Mouse (Mus musculus) testis, postnatal 14 days (tissue): ENCODE measurements around the gene Gtsf1l.

Experiments
- DNase-seq: peaks from one replicate; pipeline ENCODE4 v3.0.0; 2021; ENCODE audit warnings: low spot score

Gene Gtsf1l

DNA sequence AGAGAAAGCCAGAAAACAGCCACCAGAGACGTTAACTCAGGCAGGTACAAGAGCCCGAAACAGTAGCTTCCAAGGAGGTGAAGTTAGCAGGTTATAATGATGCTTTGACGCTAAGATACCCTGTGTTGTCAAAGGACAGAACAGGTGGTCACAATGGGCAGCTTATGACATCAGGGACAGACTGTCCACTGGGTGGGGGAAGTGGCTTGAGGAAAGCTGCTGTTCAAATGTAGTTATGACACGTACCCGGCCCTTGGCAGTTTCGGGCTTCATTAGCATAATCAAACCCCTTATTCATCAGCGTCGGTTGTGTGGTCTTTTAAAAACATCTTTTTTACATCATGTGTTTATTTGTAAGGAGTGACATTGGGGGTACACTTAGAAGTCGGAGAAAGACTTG, at the start of gene Gtsf1l:
Gene Gtsf1l (minus strand): TSS at position 128 of the 400 bp plus-strand sequence.
- DNase-seq, result no peak

DNA sequence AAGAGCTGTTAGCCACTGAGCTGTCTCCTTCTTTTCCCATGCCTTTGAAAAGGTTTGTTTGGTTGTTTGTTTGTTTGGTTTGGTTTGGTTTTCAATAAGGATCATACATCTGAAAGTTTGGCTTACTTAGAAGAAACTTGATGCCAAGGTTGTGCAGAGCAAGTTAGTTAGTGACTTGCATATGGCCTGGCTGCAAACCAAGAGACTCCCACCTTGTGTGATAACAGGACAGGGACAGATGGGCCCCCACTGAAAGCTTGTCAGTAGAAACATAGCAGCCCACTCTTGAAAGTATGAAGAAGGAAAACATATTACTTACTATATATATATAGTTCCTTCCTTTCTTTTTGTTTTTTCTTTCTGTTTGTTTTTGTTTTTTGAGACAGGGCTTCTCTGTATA, 49.3 kb upstream of the Gtsf1l start:
- no peak for DNase-seq

DNA sequence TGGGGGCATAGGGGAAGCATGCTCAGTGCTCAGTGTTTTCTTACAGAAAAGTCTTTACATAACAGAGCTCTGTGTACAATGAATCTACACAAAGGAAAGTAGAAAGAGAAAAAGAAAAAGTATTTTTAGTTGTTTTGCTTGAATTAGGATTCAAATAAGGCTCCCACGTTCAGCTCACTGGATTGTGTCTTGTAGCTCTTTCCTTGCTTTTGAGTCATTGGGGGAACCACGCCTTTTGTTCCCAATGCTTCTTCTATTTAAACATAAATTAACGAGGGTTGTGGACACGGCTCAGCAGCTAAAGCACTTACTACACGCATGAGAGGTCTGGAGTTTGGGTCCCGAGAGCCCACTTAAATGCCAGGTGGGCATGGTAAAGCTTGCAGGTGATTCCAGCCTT, 48.3 kb upstream of the Gtsf1l start:
- DNase-seq, result no peak

DNA sequence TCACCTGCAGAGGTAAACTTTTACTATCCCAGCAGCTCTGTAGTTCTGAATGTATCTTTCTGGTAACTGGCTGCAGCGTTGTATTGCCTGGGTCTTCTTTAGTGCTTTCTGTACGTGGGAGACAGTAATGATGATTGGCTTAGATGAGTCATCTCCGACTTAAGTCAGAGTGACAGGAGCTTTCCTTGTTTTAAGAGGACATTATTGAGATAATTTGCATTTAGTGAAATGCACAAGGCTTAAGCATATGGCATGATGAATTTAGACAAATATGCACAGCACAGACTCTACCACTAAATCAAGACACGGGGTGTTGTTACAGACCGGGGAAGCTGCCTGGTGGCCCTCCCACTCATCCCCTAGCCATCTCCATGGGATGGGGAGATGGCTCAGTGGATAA, 44.7 kb upstream of the Gtsf1l start:
- no peak for DNase-seq

DNA sequence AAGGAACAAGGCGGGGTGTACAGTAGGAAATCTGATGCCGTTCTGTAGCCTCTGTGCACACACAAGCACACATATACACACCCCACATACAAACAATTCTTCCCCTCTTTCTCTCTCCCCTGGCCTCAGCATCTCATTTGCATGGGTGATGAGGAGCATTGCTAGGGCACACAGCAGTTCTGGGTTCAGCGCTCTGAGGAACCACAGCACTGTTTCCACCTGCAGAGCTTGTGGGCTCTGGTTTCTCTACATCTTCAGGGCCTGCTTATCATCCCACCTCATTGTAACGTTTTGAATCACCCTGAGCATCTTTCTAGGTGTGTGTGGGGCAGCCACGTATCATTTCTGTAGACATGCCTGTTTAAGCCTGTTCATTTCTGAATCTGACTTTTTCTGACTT, 43.2 kb upstream of the Gtsf1l start:
- no peak for DNase-seq

DNA sequence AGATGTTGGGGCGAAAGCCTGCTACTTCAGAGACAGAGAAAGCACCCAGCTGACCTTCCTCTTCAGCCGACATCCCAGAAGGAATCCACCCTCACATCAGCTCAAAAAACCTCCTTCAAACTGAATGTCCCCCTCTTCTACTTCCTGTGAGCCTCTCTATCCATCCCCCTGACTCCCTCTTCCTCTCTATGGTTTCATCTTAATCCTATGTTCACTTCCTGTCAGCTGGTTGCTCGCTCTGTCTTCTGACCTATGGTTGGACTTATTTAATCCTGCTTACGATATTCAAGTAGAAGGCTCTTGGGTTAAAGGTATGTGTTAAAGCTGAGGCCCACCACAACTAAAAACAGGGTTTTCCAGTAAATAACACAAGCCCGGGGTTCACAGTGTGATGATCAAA, 35.8 kb upstream of the Gtsf1l start:
- DNase-seq, result no peak

DNA sequence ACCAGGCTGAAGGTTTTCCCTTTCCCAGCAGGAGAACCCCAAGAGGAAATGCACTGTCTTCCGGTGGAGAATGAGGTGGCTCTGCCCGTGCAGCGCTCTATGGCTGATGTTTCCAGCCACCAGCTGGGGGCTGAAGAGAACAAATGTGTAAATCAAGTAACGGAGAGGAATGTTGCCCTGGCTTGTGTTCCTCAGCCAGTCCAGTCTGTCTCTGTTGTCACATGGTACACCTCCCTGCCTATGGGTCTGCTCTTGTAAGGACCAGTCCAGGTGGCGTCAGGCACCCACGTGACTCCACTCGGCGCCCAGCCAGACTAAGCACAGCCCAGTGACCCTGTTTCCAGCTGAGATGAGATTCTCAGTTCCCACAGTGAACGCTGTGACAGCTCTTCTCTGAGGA, 34.7 kb upstream of the Gtsf1l start:
- DNase-seq, result no peak

DNA sequence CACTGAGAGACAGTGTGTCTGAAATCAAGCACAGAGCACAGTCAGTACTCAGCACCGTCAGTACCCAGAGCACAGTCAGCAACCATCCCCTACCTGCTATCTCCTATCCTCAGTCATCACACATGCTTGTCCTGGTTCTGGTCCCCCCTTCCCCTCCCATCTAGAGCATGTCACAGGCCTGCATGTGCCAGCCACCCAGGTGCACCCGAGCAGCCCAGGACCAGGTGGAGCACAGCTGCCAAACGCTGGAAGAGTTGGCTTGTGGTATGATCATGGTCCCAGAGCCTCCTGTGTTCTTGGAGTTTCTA, 33.7 kb upstream of the Gtsf1l start:
- no peak for DNase-seq

DNA sequence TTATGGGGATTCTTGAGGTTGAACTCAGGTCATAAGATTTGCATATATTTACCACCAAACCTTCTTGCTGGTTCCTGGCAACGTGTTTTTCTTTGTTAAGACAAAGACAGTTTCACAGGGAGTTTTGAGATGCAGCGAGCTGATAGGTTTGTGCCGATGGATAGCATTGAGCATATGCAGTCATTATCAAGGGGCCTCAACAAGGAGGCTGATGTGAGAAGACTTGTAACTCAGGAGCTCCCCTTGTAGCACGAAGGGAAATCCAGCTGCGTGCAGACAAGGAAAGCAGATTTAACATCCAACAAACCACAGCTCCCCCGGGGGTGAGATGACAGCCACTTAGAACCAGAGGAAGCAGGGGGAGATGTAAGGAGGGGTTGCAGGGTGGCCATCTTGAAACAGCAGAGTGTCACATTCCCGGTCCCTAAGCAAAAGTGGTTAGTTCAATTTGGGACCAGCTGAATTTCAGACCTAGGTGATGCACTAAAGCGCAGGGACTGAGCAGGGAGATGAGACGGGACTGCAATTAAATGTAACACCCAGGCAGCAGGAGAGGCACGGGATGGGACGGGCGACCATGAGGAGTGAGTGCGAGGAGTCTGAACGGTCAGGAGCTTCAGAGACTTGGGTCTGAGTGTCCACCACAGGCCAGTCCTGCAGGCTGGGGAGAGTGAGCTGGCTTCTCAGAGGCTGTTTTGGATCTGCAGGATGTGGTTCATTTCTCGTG, 33.1 kb upstream of the Gtsf1l start:
- no peak for DNase-seq

DNA sequence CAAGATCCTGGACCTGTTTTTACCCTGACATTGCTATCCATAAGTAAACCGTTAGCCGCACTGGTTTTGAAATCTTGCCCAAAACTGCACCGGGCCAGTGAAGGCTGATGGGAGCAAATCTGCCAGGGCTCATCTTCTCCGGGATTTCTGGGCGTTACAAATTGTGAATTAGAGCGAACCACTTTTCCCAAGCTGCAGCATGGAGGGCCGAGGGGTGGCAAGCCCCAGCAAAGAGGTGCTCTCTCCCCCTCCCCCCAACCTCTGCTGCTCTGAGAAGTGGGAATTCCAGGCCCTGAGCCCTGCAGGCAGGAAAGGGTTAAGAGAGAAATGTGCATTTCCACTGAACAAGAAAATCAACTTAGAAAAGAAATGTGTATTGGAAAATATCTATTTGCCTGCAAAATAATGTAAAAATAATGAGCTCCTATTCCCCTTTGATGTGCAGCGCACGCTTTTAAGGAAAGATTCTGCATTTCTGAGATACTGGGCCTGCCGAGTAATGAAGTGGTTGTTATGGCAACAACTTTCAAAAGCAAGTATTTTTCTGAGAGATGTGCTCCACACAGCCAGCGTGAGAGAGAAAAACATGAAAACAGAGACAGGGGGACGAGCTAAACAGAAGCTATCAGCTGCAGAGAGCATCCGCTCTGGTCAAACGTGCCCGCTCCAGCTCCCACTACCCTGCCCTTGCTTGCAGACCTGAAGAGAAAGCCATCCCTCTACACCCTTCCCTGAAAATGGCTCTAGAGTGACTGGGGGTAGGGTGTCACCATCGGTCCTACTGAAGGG, 24.0 kb upstream of the Gtsf1l start:
- no peak for DNase-seq

DNA sequence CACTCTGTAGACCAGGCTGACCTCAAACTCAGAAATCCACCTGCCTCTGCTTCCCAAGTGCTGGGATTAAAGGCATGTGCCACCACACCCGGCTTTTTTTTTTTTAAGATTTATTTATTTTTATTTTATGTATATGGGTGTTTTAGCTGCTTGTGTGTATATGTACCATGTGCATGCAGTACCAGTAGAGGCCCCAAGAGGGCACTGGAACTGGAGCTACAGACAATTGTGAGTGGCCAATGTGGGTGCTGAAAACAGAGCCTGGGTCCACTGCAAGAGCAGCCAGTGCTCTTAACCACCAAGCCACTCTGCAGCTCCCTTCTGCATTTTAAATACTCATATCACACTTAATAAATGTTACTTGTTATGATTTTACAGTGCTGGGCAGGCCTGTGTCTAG, 23.1 kb upstream of the Gtsf1l start:
- DNase-seq, result no peak

DNA sequence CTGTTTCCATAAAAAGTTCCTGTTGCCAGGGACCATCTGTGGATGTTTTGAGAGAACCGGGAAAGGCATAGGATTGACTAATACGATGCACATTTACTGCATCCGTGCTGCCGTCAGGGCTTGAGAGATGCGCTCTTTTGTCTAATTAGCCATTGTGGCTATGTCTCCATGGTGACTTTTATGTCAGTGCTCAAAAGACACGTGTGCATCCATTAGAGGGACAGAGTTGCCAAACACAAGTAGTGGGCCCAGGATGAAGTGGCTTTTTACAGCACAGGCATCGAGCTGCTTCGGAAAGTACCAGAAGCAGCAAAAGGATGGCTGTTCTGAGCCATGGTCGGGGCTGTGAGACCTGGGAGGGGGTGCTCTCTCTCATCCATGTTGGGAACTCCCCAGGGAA, 20.7 kb upstream of the Gtsf1l start:
- DNase-seq, result no peak

DNA sequence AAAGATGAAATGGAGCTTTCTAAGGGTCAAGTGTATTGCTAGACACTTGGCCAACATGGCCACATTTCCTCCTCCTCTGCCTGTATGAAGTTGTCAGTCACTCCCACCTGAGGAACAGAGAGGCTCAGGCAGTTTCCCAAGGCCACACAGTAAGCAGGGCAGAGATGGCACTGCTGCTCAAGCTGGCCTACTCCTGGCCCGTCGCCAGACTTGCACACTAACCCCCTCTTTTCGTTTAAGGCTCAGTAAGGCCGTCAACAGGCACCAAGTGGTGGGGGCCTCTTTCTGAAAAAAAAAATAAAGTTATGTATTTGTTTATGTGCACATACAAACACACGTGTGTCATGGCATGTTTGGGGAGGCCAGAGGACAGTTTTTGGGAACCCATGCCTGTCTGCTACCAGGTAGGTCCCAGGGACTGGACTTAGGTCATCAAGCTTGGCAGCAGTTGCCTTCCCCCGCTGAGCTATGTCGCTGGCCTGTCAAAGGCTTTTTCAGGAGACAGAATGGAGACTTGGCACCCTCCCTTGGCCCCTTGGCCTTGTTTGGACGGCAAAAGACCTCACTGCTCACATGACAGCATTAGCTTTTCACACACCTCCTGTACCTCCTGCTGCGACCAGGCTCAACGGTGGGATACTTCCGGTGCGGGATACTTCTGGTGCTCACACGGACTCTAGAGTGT, 16.6 kb upstream of the Gtsf1l start:
- DNase-seq, result no peak

DNA sequence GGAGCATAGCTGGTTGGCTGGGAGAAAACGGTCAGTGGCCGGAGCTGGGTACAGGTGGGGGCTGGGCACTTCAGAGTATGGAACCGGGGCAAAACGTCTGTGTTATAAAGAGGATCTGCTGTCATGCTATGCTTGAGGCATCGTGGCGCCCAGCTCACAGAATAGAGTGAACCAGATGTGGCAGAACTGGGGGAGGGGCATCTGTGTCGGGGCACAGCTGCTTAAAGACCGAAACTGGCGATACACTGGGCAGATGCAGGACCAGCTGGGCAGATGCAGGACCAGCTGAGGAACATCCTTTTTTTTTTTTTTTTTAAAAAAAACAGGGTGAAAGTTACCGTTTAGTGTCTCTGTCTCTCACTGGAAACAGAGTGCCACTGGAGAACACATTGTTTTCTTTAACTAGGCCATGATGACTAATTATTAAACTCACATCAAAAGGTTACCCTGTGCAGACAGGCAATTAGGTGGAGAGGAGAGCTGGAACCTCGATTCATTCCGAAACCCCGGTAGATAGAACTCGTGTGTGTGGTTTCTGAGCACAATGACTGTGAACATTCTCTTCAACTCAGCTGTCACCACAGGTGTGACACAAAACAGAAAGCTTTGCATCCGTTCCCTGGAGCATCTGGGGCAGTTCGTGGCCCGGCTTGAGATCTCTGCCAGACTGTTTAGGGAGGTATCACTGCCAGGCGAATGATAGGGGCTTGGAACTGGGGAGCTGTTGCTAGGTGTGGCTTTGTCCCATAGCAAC, 15.4 kb upstream of the Gtsf1l start:
- DNase-seq, result no peak

DNA sequence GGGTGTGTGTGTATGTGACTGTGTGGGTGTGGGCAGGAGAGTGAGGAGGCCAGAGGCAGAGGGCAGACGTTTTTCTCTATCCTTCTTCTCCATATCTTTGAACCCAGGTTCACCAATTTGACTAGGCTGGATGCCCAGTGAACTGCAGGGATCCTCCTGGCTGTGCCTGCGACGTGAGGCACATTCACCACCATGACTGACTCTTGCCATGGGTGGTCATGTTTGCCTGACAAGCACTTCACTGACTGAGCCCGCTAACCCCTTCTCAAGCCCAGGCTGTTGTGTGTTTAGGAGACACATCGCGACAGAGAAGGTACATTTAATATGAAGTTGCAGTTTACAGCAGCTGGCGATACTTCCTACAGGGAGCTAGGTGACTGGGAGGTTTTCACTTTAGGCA, 14.6 kb upstream of the Gtsf1l start:
- no peak for DNase-seq

DNA sequence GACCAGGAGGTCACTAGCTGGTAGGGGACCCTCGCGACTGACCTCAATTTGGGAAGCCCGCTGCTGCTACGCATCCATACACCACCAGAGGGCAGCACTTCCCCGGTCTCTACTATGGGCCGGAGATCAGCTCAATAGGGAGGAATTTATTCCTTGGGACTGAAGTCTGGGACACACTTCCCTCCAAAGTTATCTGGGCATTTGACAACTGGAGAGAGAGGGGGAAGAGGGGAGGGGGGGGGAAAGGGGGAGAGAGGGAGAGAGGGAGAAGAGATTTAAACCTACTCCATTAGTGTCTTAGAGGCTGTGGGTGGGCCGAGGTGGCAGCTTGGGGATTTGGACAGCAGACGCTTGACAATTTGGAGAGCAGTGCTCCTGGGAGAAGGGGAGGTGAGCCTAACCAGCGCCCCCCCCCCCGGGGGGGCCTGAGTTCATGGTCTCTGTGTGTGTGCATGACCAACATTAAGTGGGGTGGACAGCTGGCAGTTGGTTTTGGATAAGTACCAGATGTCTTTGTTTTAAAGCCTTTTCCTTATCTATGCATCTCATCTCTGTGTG, 14.1 kb upstream of the Gtsf1l start:
- peak; percentile 21 for DNase-seq

DNA sequence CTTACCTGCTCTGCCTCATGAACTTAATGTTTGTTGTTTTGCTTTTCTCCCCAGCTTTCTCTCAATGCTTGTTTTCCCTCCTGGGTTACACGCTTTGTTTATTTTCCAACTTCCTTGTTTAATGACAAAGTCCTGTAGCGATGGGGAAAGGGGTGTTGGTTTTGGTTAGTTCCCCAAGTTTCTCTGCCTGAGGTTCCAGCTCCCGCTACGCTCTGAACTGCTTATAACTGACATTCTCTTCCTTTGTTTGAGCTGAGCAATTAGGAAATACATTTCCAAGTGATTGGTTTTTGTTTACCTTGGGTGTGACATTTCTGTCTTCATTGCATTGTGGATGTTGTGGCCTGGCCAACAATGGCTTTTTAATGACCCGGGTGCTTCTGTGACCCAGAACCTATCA, 12.9 kb upstream of the Gtsf1l start:
- no peak for DNase-seq

DNA sequence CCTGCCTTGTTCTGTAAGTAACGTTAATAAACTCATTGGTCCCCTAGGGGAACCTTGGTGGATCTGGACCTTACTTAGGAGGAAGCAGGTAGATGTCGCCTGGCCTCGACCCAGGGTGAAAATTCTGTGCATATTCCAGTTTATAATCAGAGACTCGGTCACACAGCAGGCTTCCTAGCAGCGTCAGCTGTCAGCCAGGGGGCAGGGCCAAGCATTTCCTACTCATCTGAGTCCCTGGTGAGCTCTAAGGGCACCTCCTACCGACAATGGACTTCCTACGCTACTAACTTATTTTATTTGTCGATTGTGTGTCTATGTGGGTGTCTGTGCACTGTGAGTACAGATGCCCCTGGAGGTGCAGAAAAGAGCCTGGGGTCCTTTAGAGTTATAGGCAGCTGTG, 12.3 kb upstream of the Gtsf1l start:
- no peak for DNase-seq

DNA sequence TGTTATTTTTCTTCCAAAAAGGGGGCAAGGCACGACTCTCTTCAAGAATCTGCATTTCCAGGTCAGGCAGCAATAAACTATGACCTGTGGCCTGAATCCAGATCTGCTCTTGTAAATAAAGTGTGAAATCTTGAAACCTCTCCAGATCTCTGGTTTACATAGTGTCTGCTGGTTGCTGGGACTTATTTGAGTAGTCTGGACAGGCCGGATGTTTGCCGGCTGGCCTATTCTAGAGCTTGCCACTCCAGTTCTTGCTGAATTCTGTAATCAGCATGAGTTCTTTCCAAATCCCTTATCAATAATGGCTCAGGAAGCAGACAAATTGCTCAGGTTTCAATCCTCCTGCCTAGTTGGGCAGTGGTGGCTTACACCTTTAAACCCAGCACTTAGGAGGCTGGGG, 8.1 kb upstream of the Gtsf1l start:
- no peak for DNase-seq

DNA sequence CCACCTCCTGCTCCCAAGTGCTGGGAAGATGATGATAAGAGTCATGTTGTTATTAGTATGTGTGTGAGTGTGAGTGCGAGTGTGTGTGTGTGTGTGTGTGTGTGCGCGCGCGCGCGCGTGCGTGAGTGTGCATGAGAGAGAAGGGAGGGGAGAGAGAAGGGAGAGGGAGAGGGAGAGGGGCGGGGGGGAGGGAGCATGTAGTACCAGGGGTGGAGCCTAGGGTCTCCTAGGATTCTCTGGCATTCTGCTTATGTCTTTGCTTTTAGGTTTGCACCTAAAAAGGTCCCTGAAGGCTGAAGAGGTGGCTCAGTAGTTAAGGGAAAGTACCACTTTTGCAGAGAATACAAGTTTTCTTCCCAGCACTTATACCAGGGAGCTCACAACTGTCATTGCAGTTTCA, 7.3 kb upstream of the Gtsf1l start:
- no peak for DNase-seq

DNA sequence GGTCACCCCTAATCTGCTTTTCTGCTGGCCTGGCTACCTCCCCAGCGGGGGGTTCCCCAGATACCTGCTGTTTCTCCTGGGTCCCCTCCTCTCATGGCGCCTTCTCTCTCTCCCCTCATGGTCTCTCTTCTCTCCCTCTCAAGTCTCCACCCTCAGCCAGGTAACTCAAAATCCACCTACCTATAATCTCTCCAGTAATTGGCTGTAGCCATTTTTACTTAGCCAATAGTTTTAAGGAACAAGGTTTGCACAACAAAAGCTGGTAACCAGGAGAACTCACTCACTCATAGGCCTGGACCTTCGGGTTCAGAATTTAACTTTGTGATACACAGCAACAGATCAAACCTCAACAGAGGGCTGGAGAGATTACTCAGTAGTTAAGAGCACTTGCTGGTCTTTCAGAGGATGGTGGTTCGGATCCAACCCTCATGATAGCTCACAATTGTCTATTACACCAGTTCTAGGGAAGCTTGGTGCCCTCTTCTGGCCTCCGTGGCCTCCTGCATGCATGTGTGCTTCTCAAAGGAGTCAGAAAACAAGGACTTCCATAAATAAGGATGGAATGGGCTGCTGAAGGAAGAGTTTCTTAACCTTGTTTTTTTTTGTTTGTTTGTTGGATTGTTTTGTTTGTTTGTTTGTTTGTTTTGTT, 1.9 kb upstream of the Gtsf1l start:
- DNase-seq, result no peak

DNA sequence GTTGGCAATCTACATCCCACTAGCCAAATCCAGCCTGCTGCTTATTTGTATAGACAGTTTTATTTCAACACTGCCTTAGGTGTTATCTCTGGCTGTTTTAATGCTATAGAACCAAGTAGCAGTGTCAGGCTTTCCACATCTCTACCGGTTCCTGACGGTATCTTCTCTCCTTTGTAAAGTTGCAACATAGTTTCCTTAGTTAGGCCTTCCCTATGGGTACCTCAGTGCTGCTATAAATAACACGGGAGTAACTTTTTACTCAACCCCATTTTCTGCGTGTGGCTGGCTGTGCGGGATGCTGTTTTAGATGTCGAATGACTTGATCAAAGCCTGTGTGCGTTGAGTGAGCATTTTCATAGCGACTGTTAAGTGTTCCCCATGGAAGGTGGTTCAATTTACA, 1.1 kb downstream of the Gtsf1l start:
- DNase-seq, result peak; percentile 19
